Mouse (Mus musculus) cerebellum, adult 2 months (tissue): ENCODE measurements around the gene Limch1.

Experiments used
- CTCF ChIP-seq: fragments of 200-500 bp; IDR thresholded peaks from 2 replicates; pipeline ENCODE4 v1.5.1; 2011; ENCODE audit warnings: low read depth, mild to moderate bottlenecking, control low read depth, low read length, moderate library complexity, borderline replicate concordance; ENCODE audit not compliant: insufficient read depth
- POLR2A ChIP-seq: fragments of 200-500 bp; IDR thresholded peaks from 2 replicates; pipeline ENCODE4 v1.6.1; 2011; ENCODE audit warnings: low read length, control low read depth, borderline replicate concordance; ENCODE audit not compliant: insufficient read depth

- TF ChIP-seq CTCF (no peak), POLR2A (no peak)
These were observed 202.3 kb downstream of the Limch1 start for GRCm38 (mm10) chr5:66947958-66948357.
